Mouse (Mus musculus): ENCODE measurements at regions not wholly inside any gene's neighbourhood (a gene's known extent, or its start where the extent isn't known, plus 50 kb on each side); places are given as distances from the start of the nearest gene placed in this dataset.

DNA sequence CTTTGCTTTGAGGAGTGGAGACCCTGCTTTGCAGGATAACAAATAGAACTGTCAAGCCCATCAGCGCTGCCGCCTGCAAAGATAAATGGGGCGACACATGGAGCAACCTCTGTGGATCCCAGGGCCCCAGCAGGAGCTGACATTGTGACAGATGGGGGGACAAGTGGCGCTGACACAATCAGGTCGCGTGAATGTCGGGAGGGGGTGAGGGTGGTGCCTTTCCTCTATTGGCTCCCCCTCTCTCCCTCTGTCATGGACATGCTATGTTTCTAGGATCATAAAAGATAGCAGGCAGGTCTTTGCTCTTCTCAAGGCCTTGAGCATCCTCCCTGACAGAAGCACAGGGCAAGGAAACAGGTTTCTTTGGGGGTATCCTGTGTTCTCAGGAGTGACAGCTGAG lies 177.8 kb downstream of the Sec16b start:
- no peaks in the 10 kb centered on the region for H3K27me3 ChIP-seq (ENCODE audit: control insufficient read depth, insufficient read depth, low read length)
- 13% methylated on average over 7 of the region's 7 CpGs for WGBS

DNA sequence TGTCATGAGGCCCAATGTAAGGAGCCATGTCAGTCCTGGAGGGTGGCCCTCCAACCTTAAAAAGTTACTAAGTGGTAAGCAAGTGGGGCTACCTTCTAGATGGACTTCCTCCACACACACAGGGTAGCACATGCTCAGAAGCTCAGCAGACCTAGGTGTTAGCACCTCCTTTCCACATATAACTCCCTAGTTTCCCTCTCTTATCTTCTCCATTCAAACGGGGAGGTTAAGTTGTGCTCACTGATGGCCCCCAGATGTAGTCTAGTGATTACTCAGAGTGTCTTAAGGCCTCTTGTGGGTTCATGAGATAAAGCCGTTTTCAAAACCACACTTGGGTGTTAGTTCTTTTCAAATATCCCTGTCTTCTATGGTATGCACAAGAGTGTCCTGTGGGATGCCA lies 188.7 kb downstream of the Sec16b start:
- TF ChIP-seq CTCF (IDR thresholded peaks at IDR 0.05; ENCODE audit: borderline replicate concordance, insufficient read depth, low read depth, low read length) = no peak
- Histone ChIP-seq H3K4me1 (ENCODE audit: control insufficient read depth, insufficient read depth, low read length) (no peaks in the 10 kb centered on the region), H3K27me3 (ENCODE audit: control insufficient read depth, insufficient read depth, low read length) (no peaks in the 10 kb centered on the region), H3K27ac (ENCODE audit: insufficient read depth, low read length) (no peak overlapping the region), H3K4me3 (replicated peaks; ENCODE audit: insufficient read depth, low read depth, low read length) (no peak overlapping the region)
- WGBS = 83% methylated on average over 2 of the region's 2 CpGs
- DNase-seq = no peak

More for the DNA sequence above, 177.8 kb downstream of the Sec16b start:
- peak; percentile 55 to 61 for DNase-seq
- Histone ChIP-seq H3K4me1 (ENCODE audit: control insufficient read depth, insufficient read depth, low read length) (peaks cover 4% of the 10 kb centered on the region), H3K4me3 (replicated peaks; ENCODE audit: insufficient read depth, low read depth, low read length) (no peak overlapping the region), H3K27ac (ENCODE audit: insufficient read depth, low read length) (no peak overlapping the region)
- TF ChIP-seq CTCF (IDR thresholded peaks at IDR 0.05; ENCODE audit: borderline replicate concordance, insufficient read depth, low read depth, low read length) (no peak), POLR2A (IDR thresholded peaks at IDR 0.05; ENCODE audit: borderline replicate concordance, insufficient read depth, low read length) (no peak)

DNA sequence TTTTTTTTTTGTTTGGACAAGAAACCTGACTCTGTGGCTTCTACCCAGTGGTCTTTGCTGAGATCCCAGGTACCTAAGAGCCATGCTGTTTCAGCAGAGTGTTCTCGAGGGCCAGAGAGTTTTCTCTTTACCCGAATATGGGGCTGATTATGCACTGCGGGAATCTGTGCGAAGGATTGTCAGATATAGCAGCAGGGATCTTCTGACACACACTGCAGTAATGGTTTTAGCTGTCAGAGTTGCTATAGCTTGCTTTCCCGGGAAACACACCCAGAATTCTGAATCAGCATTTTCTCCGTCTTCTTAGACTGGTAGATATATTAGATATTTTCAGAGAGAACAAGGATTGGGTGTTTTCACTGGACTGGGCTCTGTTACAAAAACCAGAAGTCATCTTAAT lies 197.1 kb downstream of the Sec16b start:
- no peak overlapping the region for H3K27ac ChIP-seq (ENCODE audit: insufficient read depth, low read length)
- TF ChIP-seq CTCF (IDR thresholded peaks at IDR 0.05; ENCODE audit: borderline replicate concordance, insufficient read depth, low read depth, low read length) (no peak), POLR2A (IDR thresholded peaks at IDR 0.05; ENCODE audit: borderline replicate concordance, insufficient read depth, low read length) (no peak)
- no peaks in the 10 kb centered on the region; the same call in 1 of the 2 replicates for H3K27me3 ChIP-seq (ENCODE audit: control insufficient read depth, insufficient read depth, low read length)
- no peaks in the 10 kb centered on the region for H3K4me1 ChIP-seq (ENCODE audit: control insufficient read depth, insufficient read depth, low read length)
- WGBS = 39% methylated on average over 6 of the region's 6 CpGs
- H3K4me3 ChIP-seq (replicated peaks; ENCODE audit: insufficient read depth, low read depth, low read length) = no peak overlapping the region
- DNase-seq = no peak

DNA sequence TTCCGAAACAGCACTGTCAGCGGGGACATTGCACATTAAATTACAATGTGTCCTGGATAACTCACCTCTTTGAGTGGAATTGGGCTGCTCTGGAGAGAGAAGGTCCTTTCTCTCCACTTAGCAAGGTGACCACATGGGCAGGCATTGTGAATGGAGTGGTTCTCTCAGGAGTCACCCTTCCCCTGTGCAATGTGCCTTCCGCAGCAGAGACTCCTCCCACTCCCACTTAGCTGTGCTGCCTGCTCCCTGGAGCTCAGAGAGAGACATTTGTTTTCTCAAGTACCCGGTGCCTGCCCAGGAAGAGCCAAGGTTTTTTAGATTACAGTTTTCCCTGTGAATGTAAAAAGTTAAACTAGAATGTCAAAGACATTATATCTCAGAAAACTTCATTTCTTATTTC lies 198.8 kb downstream of the Sec16b start:
- DNase-seq = no peak
- H3K27ac ChIP-seq (ENCODE audit: insufficient read depth, low read length) = no peak overlapping the region
- H3K27me3 ChIP-seq (ENCODE audit: control insufficient read depth, insufficient read depth, low read length) = no peaks in the 10 kb centered on the region; the same call in 1 of the 2 replicates
- TF ChIP-seq CTCF (IDR thresholded peaks at IDR 0.05; ENCODE audit: borderline replicate concordance, insufficient read depth, low read depth, low read length) (no peak), POLR2A (IDR thresholded peaks at IDR 0.05; ENCODE audit: borderline replicate concordance, insufficient read depth, low read length) (no peak)
- H3K4me3 ChIP-seq (replicated peaks; ENCODE audit: insufficient read depth, low read depth, low read length) = no peak overlapping the region
- WGBS = 72% methylated on average over 4 of the region's 4 CpGs
- no peaks in the 10 kb centered on the region for H3K4me1 ChIP-seq (ENCODE audit: control insufficient read depth, insufficient read depth, low read length)

DNA sequence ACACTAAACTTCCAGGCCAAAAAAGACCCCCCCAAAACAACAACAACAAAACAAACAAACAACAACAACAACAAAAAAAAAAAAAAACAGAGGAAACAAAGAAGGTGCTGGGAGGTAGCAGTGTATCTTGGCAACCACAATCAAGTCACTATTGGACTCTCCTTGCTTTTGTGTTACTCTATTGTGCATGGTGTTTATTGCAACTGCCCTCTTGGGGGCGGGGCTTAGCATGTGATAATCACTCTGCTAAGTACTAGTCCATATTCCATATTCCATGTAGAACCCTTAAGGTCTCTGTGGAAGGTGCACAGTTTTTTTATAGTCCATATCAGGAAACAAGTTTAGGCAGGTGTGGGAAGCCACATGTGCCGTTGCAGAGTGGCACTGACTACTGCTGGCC lies 200.7 kb downstream of the Sec16b start:
- 96% methylated on average over 2 of the region's 2 CpGs for WGBS
- Histone ChIP-seq H3K27ac (ENCODE audit: insufficient read depth, low read length) (no peak overlapping the region), H3K27me3 (ENCODE audit: control insufficient read depth, insufficient read depth, low read length) (no peaks in the 10 kb centered on the region; the same call in 1 of the 2 replicates), H3K4me3 (replicated peaks; ENCODE audit: insufficient read depth, low read depth, low read length) (no peak overlapping the region), H3K4me1 (ENCODE audit: control insufficient read depth, insufficient read depth, low read length) (no peaks in the 10 kb centered on the region)
- no peak for DNase-seq
- TF ChIP-seq CTCF (IDR thresholded peaks at IDR 0.05; ENCODE audit: borderline replicate concordance, insufficient read depth, low read depth, low read length) (no peak), POLR2A (IDR thresholded peaks at IDR 0.05; ENCODE audit: borderline replicate concordance, insufficient read depth, low read length) (no peak)

DNA sequence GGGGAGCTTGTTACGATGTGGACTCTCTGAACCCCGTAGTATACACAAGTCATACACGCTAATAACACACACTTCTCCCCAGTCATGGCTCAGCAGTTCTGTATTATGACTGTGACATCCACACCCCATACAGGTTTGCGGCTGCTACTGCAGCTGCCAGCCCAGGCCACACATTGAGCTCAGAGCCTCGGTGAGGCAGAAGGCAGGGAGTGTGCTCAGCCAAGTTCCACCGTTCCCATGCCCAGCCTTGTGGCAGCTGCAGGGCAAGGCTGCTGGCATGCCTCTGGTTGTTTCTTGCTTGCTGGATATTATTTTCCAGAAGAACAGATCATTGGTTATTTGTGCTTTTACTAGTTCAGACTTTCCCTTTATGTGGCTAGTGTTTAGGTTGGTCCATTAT lies 202.6 kb downstream of the Sec16b start:
- 29% methylated on average over 6 of the region's 6 CpGs for whole genome bisulfite sequencing
- no peak overlapping the region for H3K27ac ChIP-seq (ENCODE audit: insufficient read depth, low read length)
- DNase-seq = no peak
- H3K4me1 ChIP-seq (ENCODE audit: control insufficient read depth, insufficient read depth, low read length) = no peaks in the 10 kb centered on the region; the same call in 1 of the 2 replicates
- no peak overlapping the region for H3K4me3 ChIP-seq (replicated peaks; ENCODE audit: insufficient read depth, low read depth, low read length)
- H3K27me3 ChIP-seq (ENCODE audit: control insufficient read depth, insufficient read depth, low read length) = no peaks in the 10 kb centered on the region; the same call in 1 of the 2 replicates
- TF ChIP-seq CTCF (IDR thresholded peaks at IDR 0.05; ENCODE audit: borderline replicate concordance, insufficient read depth, low read depth, low read length) (no peak), POLR2A (IDR thresholded peaks at IDR 0.05; ENCODE audit: borderline replicate concordance, insufficient read depth, low read length) (no peak)

DNA sequence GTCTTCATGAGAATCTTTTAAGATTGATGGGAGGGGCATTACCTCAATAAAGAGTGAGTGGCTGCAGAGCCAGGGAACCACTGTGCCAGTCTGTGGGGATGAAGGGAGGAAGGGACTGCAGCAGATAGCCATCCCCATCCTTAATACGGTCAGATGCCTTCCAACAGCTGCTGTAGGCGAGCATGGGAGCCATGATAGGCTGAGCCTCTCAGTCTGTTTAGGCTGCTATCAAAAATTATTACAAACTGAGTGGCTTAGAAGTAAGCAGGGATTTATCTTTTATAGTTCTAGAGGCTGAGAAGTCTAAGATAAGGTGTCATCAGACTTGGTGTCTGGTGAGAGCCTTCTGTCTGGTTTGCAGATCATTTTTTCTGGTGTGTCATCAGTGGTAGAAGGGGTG lies 204.3 kb downstream of the Sec16b start:
- no peak for TF ChIP-seq POLR2A (IDR thresholded peaks at IDR 0.05; ENCODE audit: borderline replicate concordance, insufficient read depth, low read length)
- TF ChIP-seq CTCF (IDR thresholded peaks at IDR 0.05; ENCODE audit: borderline replicate concordance, insufficient read depth, low read depth, low read length) = no peak
- no peak for DNase-seq
- WGBS = 93% methylated on average over 2 of the region's 2 CpGs

DNA sequence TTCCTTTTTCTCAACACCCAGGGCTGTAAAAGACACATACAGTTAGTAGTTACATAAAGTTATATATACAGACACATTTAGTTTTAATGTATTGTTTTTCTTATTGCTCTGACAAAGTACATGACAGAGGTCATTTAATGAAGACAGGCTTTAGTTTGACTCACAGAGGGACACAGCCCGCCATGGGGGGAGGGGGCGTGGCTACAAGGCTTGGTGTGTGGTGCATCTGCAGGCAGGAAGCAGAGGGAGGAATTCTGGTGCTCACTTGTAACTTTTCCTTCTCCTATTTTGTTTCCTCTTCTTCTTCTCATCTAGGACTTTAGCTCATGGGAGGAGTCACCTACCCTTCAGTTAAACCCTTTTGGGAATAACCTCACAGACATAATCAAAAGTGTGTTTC lies 206.0 kb downstream of the Sec16b start:
- no peak overlapping the region for H3K27ac ChIP-seq (ENCODE audit: insufficient read depth, low read length)
- no peaks in the 10 kb centered on the region; the same call in 1 of the 2 replicates for H3K4me1 ChIP-seq (ENCODE audit: control insufficient read depth, insufficient read depth, low read length)
- no peaks in the 10 kb centered on the region; the same call in 1 of the 2 replicates for H3K27me3 ChIP-seq (ENCODE audit: control insufficient read depth, insufficient read depth, low read length)
- TF ChIP-seq POLR2A (IDR thresholded peaks at IDR 0.05; ENCODE audit: borderline replicate concordance, insufficient read depth, low read length) = no peak
- TF ChIP-seq CTCF (IDR thresholded peaks at IDR 0.05; ENCODE audit: borderline replicate concordance, insufficient read depth, low read depth, low read length) = no peak
- WGBS = 62% methylated on average over 2 of the region's 2 CpGs
- DNase-seq = no peak
- H3K4me3 ChIP-seq (replicated peaks; ENCODE audit: insufficient read depth, low read depth, low read length) = no peak overlapping the region

More for the DNA sequence above, 204.3 kb downstream of the Sec16b start:
- no peaks in the 10 kb centered on the region; the same call in 1 of the 2 replicates for H3K4me1 ChIP-seq (ENCODE audit: control insufficient read depth, insufficient read depth, low read length)
- H3K27ac ChIP-seq (ENCODE audit: insufficient read depth, low read length) = no peak overlapping the region
- H3K4me3 ChIP-seq (replicated peaks; ENCODE audit: insufficient read depth, low read depth, low read length) = no peak overlapping the region
- no peaks in the 10 kb centered on the region; the same call in 1 of the 2 replicates for H3K27me3 ChIP-seq (ENCODE audit: control insufficient read depth, insufficient read depth, low read length)
